Mouse (Mus musculus) midbrain, embryonic 12.5 days (tissue): ENCODE data around the gene Stk4. TPM values are rescaled to one million over a fixed set of nuclear protein-coding genes. Genes with fewer than 3 reads are reported as not detected.

Source experiments
- ATAC-seq: fragments of 200-750 bp; cut with Nextera tagmentation; 2 replicates; pipeline ENCODE4 v1.8.0; 2017; ENCODE audit warnings: low read depth, moderate TSS enrichment, moderate library complexity; ENCODE audit not compliant: low FRiP score
- H3K27ac ChIP-seq: fragments of 300-500 bp; sonication (generic); replicated peaks from 2 replicates; pipeline ENCODE4 v1.5.1; 2016; ENCODE audit warnings: mild to moderate bottlenecking
- H3K27me3 ChIP-seq: fragments of 300-500 bp; sonication (generic); 2 replicates; pipeline ENCODE4 v1.6.1; 2016; ENCODE audit warnings: mild to moderate bottlenecking
- H3K36me3 ChIP-seq: fragments of 300-500 bp; sonication (generic); 2 replicates; pipeline ENCODE4 v1.6.1; 2016
- H3K4me1 ChIP-seq: fragments of 300-500 bp; sonication (generic); 2 replicates; pipeline ENCODE4 v1.6.1; 2016
- H3K4me2 ChIP-seq: fragments of 300-500 bp; sonication (generic); replicated peaks from 2 replicates; pipeline ENCODE4 v1.6.1; 2016; ENCODE audit warnings: mild to moderate bottlenecking, moderate library complexity
- H3K4me3 ChIP-seq: fragments of 300-500 bp; sonication (generic); 2 replicates; pipeline ENCODE4 v1.5.1; 2016; ENCODE audit warnings: mild to moderate bottlenecking
- H3K9ac ChIP-seq: fragments of 300-500 bp; sonication (generic); replicated peaks from 2 replicates; pipeline ENCODE4 v1.6.1; 2016; ENCODE audit warnings: mild to moderate bottlenecking, moderate library complexity
- H3K9me3 ChIP-seq: fragments of 300-500 bp; sonication (generic); 2 replicates; pipeline ENCODE4 v1.6.1; 2016; ENCODE audit warnings: mild to moderate bottlenecking
- WGBS: fragments of 180-500 bp; shearing (Covaris S2); methylation state at CpG from one replicate; pipeline ENCODE4 v1.1.7; 2016; 5-methylcytosine and 5-hydroxymethylcytosine counted together
- polyA plus RNA-seq: library from polyadenylated mRNA; unstranded; fragments of >200 nt; fragmentation: Nextera tagmentation; extraction: Ambion mirVana; gene quantifications from 2 replicates; pipeline ENCODE4 v1.2.1, GENCODE M21; 2016

Gene Stk4
- polyA plus RNA-seq, 1 experiment from 2014 or later, result 39.6 TPM

- H3K27me3 ChIP-seq, result no peaks in the 10 kb centered on the region
- WGBS, result 30% methylated on average over 2 of the region's 2 CpGs
- no peak for ATAC-seq
These were observed 66.3 kb downstream of the Stk4 start for GRCm38 (mm10) chr2:164136393-164136792.

GRCm38 (mm10) chr2:164137754-164138153 lies 67.6 kb downstream of the Stk4 start:
- Histone ChIP-seq H3K9me3 (no peaks in the 10 kb centered on the region), H3K4me3 (no peak overlapping the region), H3K4me2 (no peak overlapping the region), H3K27ac (no peak overlapping the region), H3K4me1 (peaks cover 16% of the 10 kb centered on the region), H3K27me3 (no peaks in the 10 kb centered on the region), H3K36me3 (no peaks in the 10 kb centered on the region), H3K9ac (no peak overlapping the region)
- no peak for ATAC-seq
- WGBS, result 74% methylated on average over 6 of the region's 6 CpGs

More at GRCm38 (mm10) chr2:164136393-164136792, 66.3 kb downstream of the Stk4 start:
- H3K4me3 ChIP-seq, result no peak overlapping the region
- H3K27ac ChIP-seq, result no peak overlapping the region
- H3K9me3 ChIP-seq, result no peaks in the 10 kb centered on the region
- no peak overlapping the region for H3K9ac ChIP-seq
- no peak overlapping the region for H3K4me2 ChIP-seq
- 0 out of 2 replicates have a peak, but pooled peaks cover 3% of the 10 kb centered on the region for H3K36me3 ChIP-seq
- H3K4me1 ChIP-seq, result peaks cover 16% of the 10 kb centered on the region

GRCm38 (mm10) chr2:164142021-164142420 lies 71.9 kb downstream of the Stk4 start:
- Histone ChIP-seq H3K36me3 (no peaks in the 10 kb centered on the region), H3K27ac (peak overlapping the region; percentile 11; the same call in 1 of the 2 replicates), H3K4me1 (0 out of 2 replicates have a peak, but pooled peaks cover 6% of the 10 kb centered on the region), H3K9me3 (no peaks in the 10 kb centered on the region), H3K9ac (no peak overlapping the region), H3K27me3 (no peaks in the 10 kb centered on the region), H3K4me2 (no peak overlapping the region), H3K4me3 (no peak overlapping the region)
- ATAC-seq, result no peak
- 75% methylated on average over 10 of the region's 10 CpGs for WGBS

- Histone ChIP-seq H3K36me3 (no peaks in the 10 kb centered on the region), H3K27ac (no peak overlapping the region), H3K27me3 (no peaks in the 10 kb centered on the region), H3K4me2 (no peak overlapping the region), H3K9me3 (no peaks in the 10 kb centered on the region), H3K9ac (no peak overlapping the region), H3K4me3 (no peak overlapping the region), H3K4me1 (no peaks in the 10 kb centered on the region; the same call in 1 of the 2 replicates)
- ATAC-seq, result no peak
- 71% methylated on average over 6 of the region's 6 CpGs for WGBS
These were observed 73.9 kb downstream of the Stk4 start for GRCm38 (mm10) chr2:164144025-164144424.

- Histone ChIP-seq H3K27ac (no peak overlapping the region), H3K4me3 (no peak overlapping the region), H3K4me2 (no peak overlapping the region), H3K4me1 (no peaks in the 10 kb centered on the region; the same call in 1 of the 2 replicates), H3K9me3 (no peaks in the 10 kb centered on the region), H3K36me3 (no peaks in the 10 kb centered on the region), H3K9ac (no peak overlapping the region), H3K27me3 (no peaks in the 10 kb centered on the region)
- WGBS, result 82% methylated on average over 10 of the region's 10 CpGs
- ATAC-seq, result no peak
These were observed 74.4 kb downstream of the Stk4 start for GRCm38 (mm10) chr2:164144541-164144940.

GRCm38 (mm10) chr2:164146556-164146955 lies 76.4 kb downstream of the Stk4 start:
- Histone ChIP-seq H3K9ac (no peak overlapping the region), H3K4me1 (no peaks in the 10 kb centered on the region; the same call in 1 of the 2 replicates), H3K36me3 (peaks cover 9% of the 10 kb centered on the region), H3K4me2 (no peak overlapping the region), H3K4me3 (no peak overlapping the region), H3K27me3 (no peaks in the 10 kb centered on the region), H3K9me3 (no peaks in the 10 kb centered on the region), H3K27ac (no peak overlapping the region)
- 97% methylated on average over 12 of the region's 12 CpGs for WGBS
- no peak for ATAC-seq

GRCm38 (mm10) chr2:164150086-164150760 lies 80.1 kb downstream of the Stk4 start:
- Histone ChIP-seq H3K27me3 (no peaks in the 10 kb centered on the region), H3K9ac (no peak overlapping the region), H3K4me2 (no peak overlapping the region), H3K36me3 (peaks cover 39% of the 10 kb centered on the region), H3K4me1 (no peaks in the 10 kb centered on the region; the same call in 1 of the 2 replicates), H3K4me3 (no peak overlapping the region), H3K27ac (no peak overlapping the region), H3K9me3 (no peaks in the 10 kb centered on the region)
- no peak for ATAC-seq
- 53% methylated on average over 14 of the region's 14 CpGs for WGBS

GRCm38 (mm10) chr2:164152341-164152740 lies 82.2 kb downstream of the Stk4 start:
- Histone ChIP-seq H3K9me3 (no peaks in the 10 kb centered on the region), H3K9ac (no peak overlapping the region), H3K4me2 (no peak overlapping the region), H3K4me1 (no peaks in the 10 kb centered on the region; the same call in 1 of the 2 replicates), H3K4me3 (no peak overlapping the region), H3K27ac (no peak overlapping the region), H3K27me3 (no peaks in the 10 kb centered on the region), H3K36me3 (peaks cover 54% of the 10 kb centered on the region)
- no peak for ATAC-seq
- WGBS, result 95% methylated on average over 11 of the region's 11 CpGs

GRCm38 (mm10) chr2:164154007-164154406 lies 83.9 kb downstream of the Stk4 start:
- Histone ChIP-seq H3K9ac (no peak overlapping the region), H3K4me1 (no peaks in the 10 kb centered on the region), H3K27me3 (no peaks in the 10 kb centered on the region), H3K9me3 (no peaks in the 10 kb centered on the region), H3K4me2 (no peak overlapping the region), H3K4me3 (no peak overlapping the region), H3K36me3 (peaks cover 54% of the 10 kb centered on the region), H3K27ac (no peak overlapping the region)
- WGBS, result 94% methylated on average over 10 of the region's 10 CpGs
- ATAC-seq, result no peak

- H3K27ac ChIP-seq, result no peak overlapping the region
- WGBS, result 89% methylated on average over 7 of the region's 7 CpGs
- no peak overlapping the region for H3K4me3 ChIP-seq
- H3K36me3 ChIP-seq, result peaks cover 48% of the 10 kb centered on the region
- no peak overlapping the region for H3K4me2 ChIP-seq
- H3K9ac ChIP-seq, result no peak overlapping the region
- no peak for ATAC-seq
- H3K4me1 ChIP-seq, result no peaks in the 10 kb centered on the region
- no peaks in the 10 kb centered on the region for H3K9me3 ChIP-seq
- H3K27me3 ChIP-seq, result no peaks in the 10 kb centered on the region
These were observed 86.0 kb downstream of the Stk4 start for GRCm38 (mm10) chr2:164156158-164156557.

GRCm38 (mm10) chr2:164158838-164159237 lies 88.7 kb downstream of the Stk4 start:
- Histone ChIP-seq H3K9me3 (no peaks in the 10 kb centered on the region), H3K4me1 (no peaks in the 10 kb centered on the region), H3K27ac (no peak overlapping the region), H3K4me2 (no peak overlapping the region), H3K27me3 (no peaks in the 10 kb centered on the region), H3K9ac (no peak overlapping the region), H3K4me3 (no peak overlapping the region), H3K36me3 (peaks cover 23% of the 10 kb centered on the region)
- no peak for ATAC-seq
- WGBS, result 91% methylated on average over 2 of the region's 2 CpGs

GRCm38 (mm10) chr2:164161515-164162055 lies 91.5 kb downstream of the Stk4 start:
- Histone ChIP-seq H3K9me3 (no peaks in the 10 kb centered on the region), H3K36me3 (peaks cover 4% of the 10 kb centered on the region; the same call in 1 of the 2 replicates), H3K27me3 (peaks cover 20% of the 10 kb centered on the region), H3K4me2 (no peak overlapping the region), H3K27ac (no peak overlapping the region), H3K4me3 (no peak overlapping the region), H3K9ac (no peak overlapping the region), H3K4me1 (no peaks in the 10 kb centered on the region)
- ATAC-seq, result no peak
- 80% methylated on average over 11 of the region's 11 CpGs for WGBS
